Mouse (Mus musculus) C2C12 (cell line): Measurements from ENCODE around the gene 3110082I17Rik. TPM values are rescaled to one million over a fixed set of nuclear protein-coding genes. Genes with fewer than 3 reads are reported as not detected.

ENCODE experiments used
- H3K27me3 ChIP-seq: one replicate; pipeline ENCODE4 v1.6.1; 2011; ENCODE audit not compliant: control insufficient read depth, insufficient read depth, insufficient read length
- H3K36me3 ChIP-seq: one replicate; pipeline ENCODE4 v1.6.1; 2011; ENCODE audit not compliant: control insufficient read depth, insufficient read depth
- H3K4me3 ChIP-seq: one replicate; pipeline ENCODE4 v1.5.1; 2011; ENCODE audit warnings: mild to moderate bottlenecking, control low read depth; ENCODE audit not compliant: poor library complexity, insufficient read depth, severe bottlenecking
- H3K79me2 ChIP-seq: one replicate; pipeline ENCODE4 v1.6.1; 2011; ENCODE audit not compliant: control insufficient read depth, insufficient read depth
- H3K79me3 ChIP-seq: one replicate; pipeline ENCODE4 v1.6.1; 2011; ENCODE audit warnings: low read depth, control low read depth
- H3ac ChIP-seq: one replicate; pipeline ENCODE3; 2011; ENCODE audit warnings: low read depth; ENCODE audit not compliant: control insufficient read depth, insufficient read length
- CEBPB ChIP-seq: IDR thresholded peaks from one replicate; pipeline ENCODE4 v1.6.1; 2011; ENCODE audit warnings: low read depth, mild to moderate bottlenecking, control low read depth, moderate library complexity
- CTCF ChIP-seq: IDR thresholded peaks from one replicate; pipeline ENCODE4 v1.5.1; 2011; ENCODE audit not compliant: control insufficient read depth, insufficient read depth, insufficient read length
- FOSL1 ChIP-seq: IDR thresholded peaks from one replicate; pipeline ENCODE4 v1.8.0; 2011; ENCODE audit warnings: mild to moderate bottlenecking, low read length; ENCODE audit not compliant: poor library complexity, insufficient read depth, severe bottlenecking
- MAX ChIP-seq: IDR thresholded peaks from one replicate; pipeline ENCODE4 v1.6.1; 2011; ENCODE audit warnings: mild to moderate bottlenecking, control low read depth
- MYOD1 ChIP-seq: IDR thresholded peaks from one replicate; pipeline ENCODE4 v1.6.1; 2011; ENCODE audit warnings: low read depth; ENCODE audit not compliant: control insufficient read depth, insufficient read length
- MYOG ChIP-seq: IDR thresholded peaks from one replicate; pipeline ENCODE4 v1.6.1; 2011; ENCODE audit not compliant: control insufficient read depth, insufficient read length; ENCODE audit errors: extremely low read depth
- USF1 ChIP-seq: IDR thresholded peaks from one replicate; pipeline ENCODE4 v1.6.1; 2011; ENCODE audit warnings: low read depth, mild to moderate bottlenecking, control low read depth, moderate library complexity
- polyA plus RNA-seq: library from polyadenylated mRNA; unstranded; fragments of >200 nt; fragmentation: generic; extraction: Trizol; gene quantifications from one replicate; pipeline ENCODE4 v1.2.1, GENCODE M21; 2012; ENCODE audit warnings: missing spikeins

3110082I17Rik gene
- polyA plus RNA-seq, 1 experiment: 31.4 TPM

DNA sequence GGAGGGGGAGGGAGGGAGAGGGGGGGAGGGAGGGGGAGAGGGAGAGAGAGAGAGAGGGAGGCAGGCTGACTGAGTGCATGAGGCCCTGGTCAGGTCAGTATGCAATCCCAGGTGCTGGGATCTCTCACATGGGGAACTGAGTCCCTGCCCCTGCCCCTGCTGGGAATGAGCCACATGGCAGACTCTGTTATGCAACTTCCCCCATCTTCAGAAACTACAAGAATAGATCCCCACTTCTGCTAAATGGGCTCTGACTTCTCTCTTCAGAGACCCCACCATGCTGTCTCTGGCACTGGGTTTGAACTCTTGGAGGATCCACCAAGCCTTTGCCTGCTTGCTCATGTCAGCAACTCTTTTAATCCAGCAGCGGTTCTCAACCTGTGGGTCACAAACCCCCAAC lies 94.5 kb downstream of the 3110082I17Rik start:
- H3K79me2 ChIP-seq: no peaks in the 10 kb centered on the region
- no peaks in the 10 kb centered on the region for H3K36me3 ChIP-seq
- no peak overlapping the region for H3ac ChIP-seq
- peaks cover 1% of the 10 kb centered on the region for H3K79me3 ChIP-seq
- TF ChIP-seq CEBPB: no peak
- TF ChIP-seq USF1: no peak
- no peak overlapping the region for H3K4me3 ChIP-seq
- no peaks in the 10 kb centered on the region for H3K27me3 ChIP-seq

DNA sequence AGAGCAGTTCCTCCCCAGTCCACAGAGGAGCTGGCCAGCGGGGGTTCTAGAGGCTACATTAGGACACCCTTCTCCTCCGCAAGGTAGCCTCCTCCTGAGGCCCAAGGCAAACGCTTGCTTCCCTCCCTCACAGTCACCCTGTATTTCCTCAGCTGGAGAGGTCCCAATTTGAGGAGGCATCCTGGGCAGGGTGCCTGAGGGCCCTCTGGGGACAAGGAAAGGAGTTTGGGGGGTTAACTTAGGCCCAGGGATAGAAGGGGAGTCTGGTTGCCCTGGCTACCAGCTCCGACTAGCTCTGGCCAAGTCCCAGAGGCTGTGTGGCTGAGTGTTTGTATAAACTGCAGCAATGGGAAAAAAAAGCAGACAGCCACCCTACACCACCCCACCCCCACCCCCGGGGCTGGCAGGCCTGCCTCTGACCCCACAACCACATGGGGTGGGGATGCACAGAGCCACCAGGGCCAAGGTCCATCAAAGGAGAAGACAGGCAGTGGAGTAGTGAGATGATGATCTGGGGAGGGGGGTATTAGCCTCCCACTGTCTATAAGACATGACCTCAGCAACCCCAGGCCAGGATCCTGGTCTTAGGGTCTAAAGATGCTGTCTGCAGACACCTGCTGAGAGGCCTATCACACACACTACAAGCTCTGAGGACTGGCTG lies 95.3 kb downstream of the 3110082I17Rik start:
- Histone ChIP-seq H3K79me3 (no peaks in the 10 kb centered on the region), H3K27me3 (no peaks in the 10 kb centered on the region), H3K4me3 (no peak overlapping the region), H3K79me2 (no peaks in the 10 kb centered on the region), H3K36me3 (no peaks in the 10 kb centered on the region), H3ac (no peak overlapping the region)
- TF ChIP-seq MYOD1 (no peak), CEBPB (no peak), FOSL1 (no peak), MAX (no peak), CTCF (no peak), USF1 (no peak), MYOG (no peak)

DNA sequence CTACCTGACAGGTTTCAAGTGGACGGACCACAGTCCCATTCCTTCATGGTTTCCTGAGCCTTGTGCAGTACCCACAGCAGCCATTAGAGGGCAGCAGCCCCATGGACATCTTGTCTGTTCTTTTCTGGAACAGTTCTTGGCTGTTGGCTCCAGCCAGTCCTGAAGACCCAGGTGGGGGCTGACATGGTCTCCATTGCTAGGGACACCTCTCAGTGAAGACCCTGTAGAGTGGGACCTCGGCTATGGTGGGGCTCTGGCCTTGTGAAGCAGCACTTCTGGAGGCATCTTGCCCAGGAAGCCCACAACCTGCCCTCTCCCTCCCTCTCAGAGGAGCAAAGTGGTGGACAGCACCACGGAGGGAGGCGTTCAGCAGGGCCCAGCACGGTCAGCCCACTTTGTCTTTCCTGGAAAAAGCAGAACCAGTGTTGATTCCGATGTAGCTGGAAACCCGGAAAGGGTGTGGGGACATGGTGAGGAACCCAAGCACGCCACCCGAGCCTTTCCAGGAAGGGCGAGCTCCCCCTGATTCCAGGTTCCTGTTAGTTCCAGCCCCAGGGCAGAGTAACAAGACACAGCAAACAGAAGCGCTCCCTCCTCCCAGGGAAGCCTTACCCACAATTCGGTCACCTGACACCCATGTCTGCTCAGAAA lies 95.9 kb downstream of the 3110082I17Rik start:
- Histone ChIP-seq H3ac (no peak overlapping the region), H3K79me3 (no peaks in the 10 kb centered on the region), H3K36me3 (no peaks in the 10 kb centered on the region), H3K4me3 (no peak overlapping the region), H3K79me2 (no peaks in the 10 kb centered on the region), H3K27me3 (no peaks in the 10 kb centered on the region)
- TF ChIP-seq MAX: no peak
- no peak for TF ChIP-seq USF1
- peak; percentile 80 for TF ChIP-seq CTCF

DNA sequence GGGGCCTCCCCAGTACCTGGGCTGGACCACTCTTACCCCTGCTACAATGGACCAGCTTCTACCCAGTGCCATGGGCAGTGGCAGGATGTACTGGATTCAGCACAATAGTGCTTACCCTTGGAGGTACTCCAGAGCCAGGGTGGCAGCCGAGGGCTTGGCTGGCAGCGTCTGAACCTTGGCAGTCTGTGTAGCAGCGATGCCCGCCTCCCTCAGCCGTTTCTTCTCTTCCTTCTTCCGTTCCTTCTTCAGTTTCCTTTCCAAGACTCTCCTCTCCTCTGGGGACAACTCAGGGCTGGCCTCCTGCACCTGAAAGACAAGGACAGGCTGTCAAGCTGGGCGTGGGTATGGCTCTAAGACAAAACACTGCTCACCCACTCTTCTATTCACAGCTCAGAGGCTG lies 96.5 kb downstream of the 3110082I17Rik start:
- Histone ChIP-seq H3K27me3 (no peaks in the 10 kb centered on the region), H3K79me3 (no peaks in the 10 kb centered on the region), H3K79me2 (no peaks in the 10 kb centered on the region), H3K4me3 (no peak overlapping the region), H3K36me3 (no peaks in the 10 kb centered on the region), H3ac (no peak overlapping the region)
- TF ChIP-seq FOSL1 (no peak), MYOG (no peak)

DNA sequence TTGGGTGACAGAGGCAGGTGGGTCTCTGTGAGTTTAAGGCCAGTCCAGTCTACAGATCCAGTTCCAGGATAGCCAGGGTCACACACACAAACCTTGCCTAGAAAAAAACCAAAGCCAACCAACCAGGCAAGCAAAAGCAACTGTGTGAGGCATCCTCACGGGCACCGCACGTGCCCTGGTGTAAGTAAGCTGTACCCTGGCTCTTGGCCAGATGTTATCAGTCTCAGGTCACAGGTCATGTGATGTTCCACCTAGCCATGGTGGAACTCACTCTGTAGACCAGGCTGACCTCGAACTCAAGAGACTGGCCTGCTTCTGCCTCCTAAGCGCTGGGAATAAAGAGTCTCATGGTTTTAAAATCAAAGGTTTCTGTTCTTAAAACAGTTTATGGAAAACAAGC lies 101.1 kb downstream of the 3110082I17Rik start:
- H3K27me3 ChIP-seq: no peaks in the 10 kb centered on the region
- no peaks in the 10 kb centered on the region for H3K79me2 ChIP-seq
- no peak overlapping the region for H3ac ChIP-seq
- no peak overlapping the region for H3K4me3 ChIP-seq
- TF ChIP-seq FOSL1 (no peak), MYOG (no peak)
- H3K79me3 ChIP-seq: no peaks in the 10 kb centered on the region
- no peaks in the 10 kb centered on the region for H3K36me3 ChIP-seq

DNA sequence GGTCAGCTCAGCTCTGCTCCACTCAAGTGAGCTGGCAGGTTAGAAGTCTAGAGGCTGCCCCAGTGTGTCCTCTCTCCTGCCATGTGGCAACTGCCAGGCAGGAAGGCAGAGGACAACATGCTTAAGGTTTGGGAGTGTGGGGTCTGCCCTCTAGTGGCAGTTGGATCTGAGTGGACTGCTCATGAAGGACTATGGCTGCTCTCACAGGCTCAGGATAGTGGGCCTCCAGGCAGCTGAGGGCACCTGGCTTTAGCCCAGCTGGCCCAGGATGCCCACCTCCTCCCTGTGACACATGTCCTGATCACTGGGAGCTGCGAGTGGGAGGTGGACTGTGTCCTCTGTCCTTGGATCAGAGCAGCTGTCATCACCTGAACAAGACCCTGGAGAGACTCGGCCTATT lies 101.7 kb downstream of the 3110082I17Rik start:
- Histone ChIP-seq H3ac (no peak overlapping the region), H3K36me3 (no peaks in the 10 kb centered on the region), H3K4me3 (no peak overlapping the region), H3K27me3 (no peaks in the 10 kb centered on the region), H3K79me2 (no peaks in the 10 kb centered on the region), H3K79me3 (no peaks in the 10 kb centered on the region)
- TF ChIP-seq MYOG (no peak), CTCF (peak; percentile 60)

DNA sequence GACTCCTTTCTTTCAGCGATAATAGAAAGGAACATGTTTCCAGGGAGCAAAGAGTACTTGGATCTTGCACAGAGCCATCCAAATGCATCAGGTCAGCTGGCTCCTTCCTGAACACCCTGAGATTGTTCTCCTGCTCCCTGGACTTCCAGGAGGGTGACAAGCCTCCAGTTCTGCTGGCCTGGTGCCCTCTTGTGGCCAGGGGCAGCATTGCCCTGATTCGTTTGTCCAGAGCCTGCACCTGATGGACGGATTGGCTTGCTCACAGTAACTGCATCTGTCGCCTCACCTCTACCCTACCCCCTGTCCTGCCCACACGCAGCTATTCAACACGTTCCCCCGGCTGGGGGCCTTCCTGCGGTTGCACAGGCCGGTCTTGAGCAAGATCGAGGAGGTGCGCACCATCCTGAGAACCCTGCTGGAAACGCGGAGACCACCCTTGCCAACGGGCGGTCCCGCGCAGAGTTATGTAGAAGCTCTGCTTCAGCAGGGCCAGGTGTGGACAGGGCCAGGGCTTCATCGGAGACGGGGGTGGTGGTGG lies 105.0 kb downstream of the 3110082I17Rik start:
- H3K4me3 ChIP-seq: no peak overlapping the region
- H3ac ChIP-seq: no peak overlapping the region
- TF ChIP-seq CTCF: peak; percentile 97
- no peak for TF ChIP-seq MAX
- H3K27me3 ChIP-seq: peaks cover 25% of the 10 kb centered on the region
- no peaks in the 10 kb centered on the region for H3K79me2 ChIP-seq
- no peaks in the 10 kb centered on the region for H3K36me3 ChIP-seq
- no peaks in the 10 kb centered on the region for H3K79me3 ChIP-seq
